Mouse (Mus musculus) gastrocnemius, postnatal 36 days (tissue): ENCODE measurements at regions not wholly inside any gene's neighbourhood (a gene's known extent, or its start where the extent isn't known, plus 50 kb on each side); places are given as distances from the start of the nearest gene placed in this dataset.

Experiments
- DNase-seq, 2 experiments: peaks; one replicate each; pipeline ENCODE4 v3.0.0; 2022
- intact Hi-C: fragments of 180-260 bp; cut with DNase I; formaldehyde crosslinking; loops from one replicate; pipeline ENCODE4 v1.15.1; 2025

DNA sequence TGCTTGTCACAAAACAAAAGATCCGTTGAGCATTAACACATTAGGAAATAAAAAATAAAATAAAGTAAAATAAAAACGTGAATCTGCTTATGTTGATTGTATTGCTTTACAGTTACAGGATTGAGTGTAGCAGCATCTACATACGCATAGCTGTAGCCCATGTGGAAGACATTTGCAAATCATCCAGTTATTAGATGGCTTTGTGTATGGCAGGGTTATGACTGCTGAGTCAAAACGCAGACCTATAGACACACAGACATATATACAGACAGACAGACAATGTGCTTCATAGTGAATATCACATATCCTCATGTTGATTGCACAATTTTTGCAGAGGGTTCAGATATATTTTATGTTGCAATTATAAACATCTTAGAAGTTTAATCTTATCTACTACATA is 64.5 kb downstream of the Gm11146 start:
- intact Hi-C loops, result no loop called here
- no peak for DNase-seq

DNA sequence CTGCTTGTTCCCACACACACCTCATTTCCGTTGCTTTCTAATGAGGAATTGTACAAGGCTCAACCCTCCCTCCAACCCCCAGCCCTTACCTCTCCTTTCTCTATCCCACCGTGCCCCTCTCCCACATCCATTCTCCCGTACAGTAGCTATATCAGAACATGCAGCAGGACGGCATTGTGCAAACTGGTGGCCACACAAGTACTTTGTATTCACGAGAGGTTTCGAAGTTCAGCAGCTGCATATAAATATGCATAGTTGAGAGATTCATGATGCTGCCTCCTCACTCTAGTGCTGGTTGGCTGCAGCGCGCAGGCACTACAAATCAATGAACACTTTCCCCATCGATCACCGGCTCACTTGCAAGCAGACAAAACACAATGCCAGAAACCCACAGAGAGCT is 65.1 kb downstream of the Gm11146 start:
- intact Hi-C loops, result no loop called here
- no peak for DNase-seq

GRCm38 (mm10) chr16:77536314-77536713 is 65.6 kb downstream of the Gm11146 start:
- intact Hi-C loops, result no loop called here
- DNase-seq, result no peak

DNA sequence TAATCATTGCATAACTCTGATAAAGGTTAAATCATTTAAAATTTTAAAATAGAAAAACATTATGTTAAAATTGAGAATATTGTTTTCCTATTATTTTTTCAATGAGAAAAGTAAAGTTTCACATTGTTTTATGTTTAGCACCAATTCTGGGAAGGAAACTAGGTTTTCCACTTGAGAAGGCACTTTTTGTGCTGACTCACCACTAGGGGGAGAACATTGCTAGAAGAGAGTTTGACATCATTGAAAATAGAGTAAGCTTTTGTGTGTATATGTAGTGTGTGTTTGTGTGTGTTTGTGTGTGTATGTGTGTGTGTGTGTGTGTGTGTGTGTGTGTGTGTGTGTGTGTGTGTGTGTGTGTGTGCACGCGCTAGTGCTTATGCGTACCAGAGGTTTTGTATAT is 66.9 kb downstream of the Gm11146 start:
- intact Hi-C loops, result no loop called here
- DNase-seq, result no peak

DNA sequence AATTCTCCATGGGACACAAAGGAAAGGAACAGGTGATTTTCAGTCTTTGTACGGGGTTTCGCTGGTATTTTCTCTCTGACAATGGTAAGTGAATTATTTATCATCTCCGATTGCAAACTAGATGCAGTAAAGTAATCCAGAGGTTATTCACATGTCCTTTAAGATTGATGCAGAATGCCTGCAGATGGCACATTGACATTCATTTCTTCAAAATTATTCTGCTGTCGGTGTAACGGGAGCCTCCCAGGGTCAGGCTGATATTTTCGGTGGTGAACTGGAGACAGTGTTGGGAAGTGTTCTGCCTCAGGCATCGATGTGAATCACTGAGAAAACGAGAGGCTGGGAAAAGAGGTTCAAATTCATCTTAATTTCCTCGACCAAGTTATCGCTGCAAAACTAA is 70.3 kb downstream of the Gm11146 start:
- intact Hi-C loops, result no loop called here
- DNase-seq, result no peak

GRCm38 (mm10) chr16:77527951-77528350 is 73.9 kb downstream of the Gm11146 start:
- DNase-seq, result no peak
- intact Hi-C loops, result no loop called here

DNA sequence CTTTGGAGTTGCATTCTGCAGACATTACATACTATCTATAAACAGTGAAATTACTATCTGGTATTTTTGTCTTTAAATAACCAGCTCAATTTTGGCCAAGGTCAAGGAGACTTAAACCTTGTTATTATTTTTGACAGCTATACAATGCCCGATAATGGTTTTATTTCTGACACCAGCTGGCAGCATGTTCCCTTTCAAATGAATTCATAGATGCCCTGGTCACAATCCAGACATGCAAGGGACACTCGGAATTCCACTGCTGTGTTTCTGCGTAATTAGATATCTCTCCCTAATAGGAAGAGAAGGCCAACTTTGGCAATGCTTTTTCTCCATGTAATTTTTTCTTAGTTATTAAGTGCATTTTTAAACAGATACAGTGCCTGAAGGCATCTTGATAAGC is 87.3 kb downstream of the Gm11146 start:
- intact Hi-C loops, result no loop called here

DNA sequence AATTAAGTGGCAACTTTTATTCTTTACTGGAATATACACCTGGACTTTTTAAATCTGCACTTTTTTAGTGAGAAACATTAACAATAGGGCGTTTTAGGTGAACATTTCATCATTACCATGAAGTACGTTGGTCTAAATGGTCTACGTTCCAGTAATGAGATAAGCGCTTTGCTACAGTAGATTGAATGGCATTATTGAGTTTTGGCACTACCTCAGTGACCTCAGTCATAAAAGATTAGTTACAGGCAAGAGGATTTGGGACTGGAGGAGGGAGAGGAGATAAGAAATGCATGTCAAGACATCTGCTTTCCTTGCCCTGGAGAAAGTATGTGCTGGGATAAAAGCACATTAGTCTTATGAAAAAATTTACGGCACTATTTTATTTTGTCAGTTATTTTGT is 98.3 kb downstream of the Gm11146 start:
- intact Hi-C loops, result loop anchor here (5.0 kb wide), 2 partner anchors 81 to 176 kb away; no protein-coding TSS in a partner anchor

More for the DNA sequence above, 87.3 kb downstream of the Gm11146 start:
- no peak for DNase-seq

DNA sequence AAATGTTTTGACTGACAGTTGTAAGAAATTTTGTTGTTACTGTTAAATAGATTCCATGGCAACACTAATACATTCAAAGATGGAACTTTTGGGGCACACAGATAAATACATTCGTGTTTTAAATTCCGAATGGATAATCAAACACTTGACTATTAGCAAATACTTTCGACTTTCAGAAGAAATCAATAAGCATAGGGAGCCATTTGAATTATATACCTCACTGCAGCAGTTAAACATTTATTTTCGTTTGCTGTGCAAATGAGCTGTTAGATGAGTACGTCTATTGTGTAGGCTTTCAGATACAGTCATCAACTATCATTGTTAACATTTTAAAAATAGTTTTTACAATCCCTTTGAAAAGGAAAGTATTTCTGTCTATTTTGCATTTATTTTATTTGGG is 99.0 kb downstream of the Gm11146 start:
- intact Hi-C loops, result loop anchor here (5.0 kb wide), 2 partner anchors 81 to 176 kb away; no protein-coding TSS in a partner anchor
- DNase-seq, result no peak

More for the DNA sequence above, 98.3 kb downstream of the Gm11146 start:
- DNase-seq, result no peak

- intact Hi-C loops, result loop anchor here (5.0 kb wide), 2 partner anchors 80 to 175 kb away; no protein-coding TSS in a partner anchor
- DNase-seq, result no peak
These were observed 99.9 kb downstream of the Gm11146 start for GRCm38 (mm10) chr16:77502026-77502425.

DNA sequence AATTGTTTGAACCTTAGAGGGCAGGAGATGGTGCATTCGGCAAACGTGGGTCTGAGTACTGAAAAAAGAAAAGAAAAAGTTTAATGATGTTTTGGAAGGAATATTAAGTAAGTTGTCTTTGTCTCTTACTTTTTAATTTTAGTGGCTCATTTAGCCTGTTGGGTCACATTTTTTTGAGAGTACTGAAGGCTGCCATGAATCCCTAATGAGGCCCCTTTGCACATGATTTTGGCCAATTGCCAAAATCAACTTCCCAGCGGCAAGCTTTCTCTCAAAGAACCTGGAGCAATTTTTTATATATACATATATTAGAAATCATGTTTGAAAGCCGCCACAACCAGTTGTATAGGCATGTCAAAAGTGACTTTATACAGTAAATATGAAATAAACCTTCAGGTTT is 100.9 kb downstream of the Gm11146 start:
- DNase-seq, result no peak

DNA sequence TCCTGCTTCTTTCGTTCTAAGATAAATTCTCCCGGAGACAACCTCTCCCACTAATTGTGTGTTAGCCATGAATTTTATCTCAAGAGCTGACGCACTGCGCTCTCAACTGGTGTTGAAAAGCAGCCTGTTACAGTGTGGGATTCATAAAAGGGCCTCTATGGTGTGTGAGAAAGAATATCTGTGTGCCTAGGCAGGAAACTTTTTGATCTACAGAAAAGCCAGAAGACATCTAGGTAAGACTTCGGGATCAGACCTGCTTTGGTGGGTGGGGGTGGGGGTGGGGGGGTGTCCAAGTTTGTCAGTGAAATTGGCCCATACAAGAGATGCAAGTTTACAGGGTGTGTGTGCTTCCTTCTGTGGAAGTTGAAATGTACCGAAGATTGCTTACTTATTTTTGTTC is 101.5 kb downstream of the Gm11146 start:
- intact Hi-C loops, result loop anchor here (2.0 to 5.0 kb wide), 3 partner anchors 78 to 173 kb away; no protein-coding TSS in a partner anchor

More for the DNA sequence above, 100.9 kb downstream of the Gm11146 start:
- intact Hi-C loops, result loop anchor here (2.0 to 5.0 kb wide), 3 partner anchors 79 to 174 kb away; no protein-coding TSS in a partner anchor

GRCm38 (mm10) chr16:77499537-77500301 is 102.2 kb downstream of the Gm11146 start:
- DNase-seq, result peak; percentile 70 to 83
- intact Hi-C loops, result loop anchor here (2.0 to 10.0 kb wide), 4 partner anchors 77 to 295 kb away; no protein-coding TSS in a partner anchor

More for the DNA sequence above, 101.5 kb downstream of the Gm11146 start:
- DNase-seq, result no peak

GRCm38 (mm10) chr16:77495310-77495709 is 106.6 kb downstream of the Gm11146 start:
- intact Hi-C loops, result loop anchor here (10.0 kb wide), 1 partner anchor 299 kb away; no protein-coding TSS in a partner anchor
- no peak for DNase-seq

GRCm38 (mm10) chr16:77494042-77494441 is 107.9 kb downstream of the Gm11146 start:
- no peak for DNase-seq
- intact Hi-C loops, result loop anchor here (10.0 kb wide), 1 partner anchor 301 kb away; no protein-coding TSS in a partner anchor

DNA sequence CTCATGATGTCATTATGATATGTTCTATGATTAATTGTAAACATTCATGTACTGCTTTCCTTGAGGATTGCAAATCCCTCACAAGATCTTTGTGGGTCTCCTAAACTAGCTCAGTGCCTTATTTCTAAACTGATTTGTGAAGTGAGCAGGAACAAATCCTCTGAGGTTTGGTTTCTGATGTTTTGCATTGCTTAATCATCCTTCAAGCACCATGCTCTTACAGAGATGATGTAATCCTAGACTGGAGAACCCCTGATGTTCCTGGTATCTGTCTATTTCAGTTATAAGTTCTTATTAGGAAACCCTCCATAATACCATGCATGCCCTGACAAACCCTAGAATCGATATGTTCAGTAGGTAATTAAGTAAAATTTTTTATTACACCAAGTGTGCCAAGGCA is 113.7 kb downstream of the Gm11146 start:
- intact Hi-C loops, result no loop called here
- no peak for DNase-seq

GRCm38 (mm10) chr16:77479812-77480211 is 122.1 kb downstream of the Gm11146 start:
- intact Hi-C loops, result no loop called here
- DNase-seq, result no peak

DNA sequence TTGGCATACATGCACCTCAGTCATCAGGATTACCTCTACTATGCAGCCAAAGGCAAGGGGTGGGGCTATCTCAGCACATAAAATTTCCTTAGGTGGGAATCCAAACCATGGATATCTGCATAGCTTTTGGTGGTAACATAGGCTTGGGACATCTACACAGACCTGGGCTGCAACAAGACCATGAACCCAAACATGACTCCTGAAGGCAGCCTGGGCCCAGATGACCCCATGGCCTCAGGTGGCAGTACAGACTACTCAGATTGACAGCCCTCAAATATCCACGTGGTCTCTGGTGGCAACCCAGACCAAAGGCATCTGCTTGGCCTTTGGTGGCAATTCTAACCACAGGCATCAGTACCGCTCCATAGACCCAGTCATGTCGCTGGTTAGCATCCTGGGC is 130.0 kb downstream of the Gm11146 start:
- intact Hi-C loops, result no loop called here
- DNase-seq, result no peak

DNA sequence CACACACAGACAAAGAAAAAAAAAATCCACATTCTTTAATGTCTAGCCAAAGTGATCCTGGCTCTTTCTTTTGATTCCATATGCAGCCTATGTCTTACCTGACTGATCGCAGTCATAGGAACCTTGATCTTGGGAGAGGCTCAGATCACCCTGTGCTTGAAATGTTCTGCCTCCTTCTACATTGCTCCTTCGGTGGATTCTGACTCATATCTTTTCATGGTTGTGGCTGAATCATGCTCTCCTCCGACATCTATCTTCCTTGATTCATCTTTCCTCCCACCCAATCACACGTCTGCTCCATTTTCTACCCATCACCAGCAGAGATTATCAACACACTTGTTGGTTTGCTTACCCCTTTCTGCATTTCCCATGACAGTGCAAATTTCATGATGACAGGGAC is 132.0 kb downstream of the Gm11146 start:
- no peak for DNase-seq
- intact Hi-C loops, result no loop called here

- no peak for DNase-seq
- intact Hi-C loops, result no loop called here
These were observed 132.5 kb downstream of the Gm11146 start for GRCm38 (mm10) chr16:77469328-77469875.

DNA sequence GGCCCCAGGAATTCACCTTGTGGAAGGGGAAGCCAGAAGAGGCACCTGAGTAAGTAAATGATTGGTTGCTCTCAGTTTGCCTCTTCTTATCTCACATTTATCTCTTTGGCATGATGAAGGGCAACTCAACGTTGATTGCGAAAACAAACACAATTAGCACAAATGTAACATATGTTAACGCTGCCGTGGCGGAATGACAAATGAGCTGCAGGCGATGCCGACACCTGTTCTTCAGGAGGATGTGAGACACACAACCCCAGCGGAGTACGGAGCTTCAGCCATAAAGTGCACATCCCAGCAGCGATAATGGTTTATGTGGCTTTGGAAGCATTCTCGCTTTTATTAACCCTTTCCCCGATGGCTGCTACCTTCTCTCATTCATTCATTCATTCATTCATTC is 134.7 kb downstream of the Gm11146 start:
- no peak for DNase-seq
- intact Hi-C loops, result no loop called here

- intact Hi-C loops, result no loop called here
- no peak for DNase-seq
These were observed 137.3 kb downstream of the Gm11146 start for GRCm38 (mm10) chr16:77464623-77465022.
